Mouse (Mus musculus): ENCODE data around the gene Gtpbp6.
A peak's percentile ranks its signal among the peaks of the same experiment; 100 is the strongest.
"Not testable (repeated sequence)": the region's sequence is repeated elsewhere in the genome, so short reads cannot be mapped to it uniquely, and the experiment has no call there.

Gene Gtpbp6

DNA sequence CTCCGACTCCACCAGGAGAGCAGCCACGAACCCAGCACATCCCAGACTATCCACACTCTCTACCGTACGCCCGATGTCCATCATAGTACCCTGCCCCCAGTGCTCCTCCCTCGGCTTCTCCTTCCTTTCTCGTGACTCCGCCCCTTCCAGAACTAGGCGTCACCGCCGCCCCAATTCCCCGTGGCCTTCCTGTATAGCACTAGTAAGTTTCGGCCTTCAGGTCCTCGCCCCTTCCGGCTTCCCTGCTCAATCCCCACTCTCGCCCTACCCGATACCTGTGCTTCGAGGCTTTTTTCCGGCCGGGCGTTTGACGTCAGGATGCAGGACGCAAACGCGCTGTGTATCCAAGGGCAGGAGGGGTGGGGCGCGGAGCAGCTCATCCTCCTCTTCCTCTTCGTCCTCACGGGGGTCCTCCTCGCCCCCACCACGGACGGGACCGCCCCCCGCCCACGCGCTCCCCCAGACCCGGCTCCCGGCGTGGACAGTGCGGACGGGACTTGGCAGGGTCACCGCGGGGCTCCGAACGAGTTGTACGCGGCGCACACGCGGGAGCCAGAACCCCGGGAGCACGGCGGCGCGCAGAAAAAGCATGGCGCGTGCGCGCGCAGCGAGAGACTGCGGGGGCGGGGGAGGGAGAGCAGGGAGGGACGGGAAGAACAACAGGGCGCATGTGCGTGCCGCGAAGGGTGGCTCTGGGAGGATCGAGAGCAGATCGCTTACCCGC lies at the start of gene Gtpbp6:
Gene Gtpbp6 (minus strand): TSS at position 617 of the 724 bp plus-strand sequence.
- DNase-seq (ENCODE audit: low read depth, low spot score): peak; percentile 96

- no peak for DNase-seq (ENCODE audit: low read depth, low spot score)
These were observed 35.0 kb upstream of the Gtpbp6 start for GRCm38 (mm10) chr5:110143007-110143406.

DNA sequence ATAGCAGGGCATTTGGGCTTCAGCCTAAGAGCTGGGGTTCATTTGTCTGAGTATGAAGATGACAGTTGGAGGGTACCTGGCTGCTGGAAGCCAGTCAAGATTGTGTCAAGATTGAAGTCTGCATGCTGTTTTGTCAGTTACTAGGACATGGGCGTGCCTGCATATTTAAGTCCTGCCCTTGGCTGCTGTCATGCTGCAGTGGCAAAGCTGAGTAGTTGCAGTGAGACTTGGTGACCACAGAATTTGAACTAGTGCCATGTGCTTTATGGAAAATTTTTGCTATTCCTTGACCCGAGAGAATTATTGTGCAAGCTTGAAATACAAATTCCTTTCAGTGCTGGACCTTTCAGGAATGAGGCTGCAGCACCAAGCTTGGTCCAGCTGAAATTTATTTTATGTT lies 34.3 kb upstream of the Gtpbp6 start:
- DNase-seq (ENCODE audit: low read depth, low spot score): no peak

- DNase-seq (ENCODE audit: low read depth, low spot score): no peak
These were observed 32.4 kb upstream of the Gtpbp6 start for GRCm38 (mm10) chr5:110140424-110140823.

DNA sequence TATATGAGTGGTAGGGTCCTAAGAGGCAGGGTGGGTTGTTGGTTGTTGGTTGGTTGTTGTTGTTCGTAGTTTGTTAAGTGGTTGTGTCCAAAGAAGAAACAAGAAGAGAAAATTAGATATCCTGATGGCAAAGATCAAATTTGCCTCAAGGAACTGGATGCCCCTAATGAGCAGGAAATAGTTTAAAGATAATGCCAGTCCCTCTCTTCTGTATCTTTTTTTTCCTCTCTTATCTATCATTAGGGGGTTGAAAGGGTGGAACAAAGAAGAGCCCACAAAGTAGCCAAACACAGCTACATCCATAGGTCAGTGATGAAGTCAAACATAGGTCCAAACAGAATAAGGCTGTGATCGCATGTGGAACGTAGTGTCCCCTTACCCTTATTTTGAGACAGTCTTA lies 31.3 kb upstream of the Gtpbp6 start:
- no peak for DNase-seq (ENCODE audit: low read depth, low spot score)

- no peak for DNase-seq (ENCODE audit: low read depth, low spot score)
These were observed 29.8 kb upstream of the Gtpbp6 start for GRCm38 (mm10) chr5:110137816-110138215.

GRCm38 (mm10) chr5:110136087-110136464 lies 28.1 kb upstream of the Gtpbp6 start:
- no peak for DNase-seq (ENCODE audit: low read depth, low spot score)

GRCm38 (mm10) chr5:110135293-110136086 lies 27.5 kb upstream of the Gtpbp6 start, which contains the start of gene Chfr:
Gene Chfr, plus strand, starts transcription at chr5:110135842.
- DNase-seq (ENCODE audit: low read depth, low spot score): peak; percentile 94

DNA sequence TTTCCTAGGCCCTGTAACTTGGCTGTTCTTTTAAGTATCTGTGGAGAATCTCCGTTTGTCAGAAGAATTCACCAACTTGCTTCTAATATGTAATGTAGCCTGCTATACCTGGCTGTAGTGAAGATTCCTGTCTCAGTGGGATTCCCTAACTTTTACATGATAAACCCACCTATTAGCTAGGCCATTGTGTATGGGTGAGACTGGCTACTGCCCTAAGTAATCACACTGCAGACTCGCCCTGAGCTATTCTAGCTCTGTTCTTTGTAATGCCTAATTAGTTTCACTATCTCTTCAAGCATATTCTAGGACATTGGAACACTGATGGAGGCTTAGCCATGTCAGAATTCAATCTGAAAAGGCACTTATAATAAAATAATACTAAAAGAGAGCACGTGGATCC lies 14.4 kb upstream of the Gtpbp6 start:
- not testable (repeated sequence) for DNase-seq (ENCODE audit: low read depth, low spot score)

GRCm38 (mm10) chr5:110109991-110110441 lies 2.0 kb upstream of the Gtpbp6 start, which contains the start of gene Zfp605:
Gene Zfp605, plus strand, starts transcription at chr5:110110092.
- peak; percentile 72 for DNase-seq (ENCODE audit: low read depth, low spot score)

GRCm38 (mm10) chr5:110108305-110108628 lies 270 bp upstream of the Gtpbp6 start:
- DNase-seq (ENCODE audit: low read depth, low spot score): no peak

DNA sequence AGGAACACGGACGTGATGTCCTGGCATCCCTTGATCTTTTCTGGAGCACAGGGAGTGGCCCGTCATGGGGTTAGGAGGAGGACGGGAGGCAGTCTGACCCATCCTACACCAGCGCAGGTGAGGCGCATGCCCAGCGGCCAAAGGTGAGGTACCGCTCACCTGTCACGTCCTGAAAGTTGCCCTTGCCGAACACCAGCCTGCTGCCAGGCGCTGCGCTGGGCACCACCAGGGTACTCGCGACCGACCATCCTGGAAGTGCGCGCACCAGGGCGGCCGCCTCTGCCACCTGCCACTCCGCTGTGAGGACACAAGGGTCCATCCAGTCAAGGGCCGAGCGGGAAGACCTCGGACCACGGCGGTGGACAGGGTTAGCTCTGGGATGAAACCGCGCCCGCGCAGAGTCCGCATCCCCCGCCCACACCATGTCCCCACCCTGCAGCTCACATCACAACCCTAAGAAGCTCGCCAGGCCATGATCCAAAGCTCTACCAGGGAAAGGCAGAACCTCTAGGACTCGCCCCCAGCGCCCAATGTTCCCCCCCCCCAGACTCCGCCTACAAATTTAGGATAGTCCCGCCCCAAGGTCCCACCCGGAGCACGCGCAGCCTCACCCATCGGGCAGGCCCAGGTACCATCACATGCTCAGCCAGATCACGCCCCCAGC lies 964 bp downstream of the Gtpbp6 start:
- no peak for DNase-seq (ENCODE audit: low read depth, low spot score)

- no peak for DNase-seq (ENCODE audit: low read depth, low spot score)
These were observed 1.7 kb downstream of the Gtpbp6 start for GRCm38 (mm10) chr5:110106140-110106871.

GRCm38 (mm10) chr5:110104616-110105380 lies 3.2 kb downstream of the Gtpbp6 start:
- DNase-seq (ENCODE audit: low read depth, low spot score): no peak

- no peak for DNase-seq (ENCODE audit: low read depth, low spot score)
These were observed 3.9 kb downstream of the Gtpbp6 start for GRCm38 (mm10) chr5:110103901-110104615.

DNA sequence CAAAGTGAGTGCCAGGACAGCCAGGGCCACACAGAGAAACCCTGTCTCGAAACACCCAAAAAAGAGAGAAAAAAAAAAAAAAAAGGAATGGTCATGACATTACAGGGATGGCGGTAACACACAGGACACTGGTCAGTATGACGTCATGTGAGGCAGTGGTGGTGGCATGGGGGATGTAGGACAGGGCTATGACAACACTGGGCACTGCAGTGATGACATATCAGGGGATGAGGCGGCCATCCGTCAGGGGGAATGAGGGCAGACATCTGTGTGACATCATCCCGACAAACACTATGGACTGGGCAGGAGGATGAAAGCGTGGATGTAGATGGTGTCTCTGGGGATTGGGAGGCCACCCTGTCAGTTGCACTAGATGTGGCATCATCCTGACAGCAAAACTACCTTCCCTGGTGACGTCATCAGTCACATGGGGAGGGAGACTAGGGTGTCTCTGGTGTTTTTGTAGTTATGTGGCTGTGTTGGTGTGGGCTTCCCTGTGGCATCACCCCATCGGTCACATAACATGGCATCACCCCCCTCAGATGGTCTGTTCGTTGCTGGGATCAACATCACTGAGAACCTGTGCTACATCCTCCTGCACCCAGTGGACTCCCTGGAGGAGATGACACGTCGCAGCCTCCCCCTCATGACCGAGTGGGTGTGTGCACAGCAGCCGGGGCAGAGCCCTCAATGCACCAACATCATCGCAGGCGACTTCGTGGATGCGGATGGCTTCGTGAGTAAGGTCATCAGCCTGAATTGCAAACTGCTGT lies 5.0 kb downstream of the Gtpbp6 start:
- no peak for DNase-seq (ENCODE audit: low read depth, low spot score)

- DNase-seq (ENCODE audit: low read depth, low spot score): no peak
These were observed 5.6 kb downstream of the Gtpbp6 start for GRCm38 (mm10) chr5:110102429-110102828.

GRCm38 (mm10) chr5:110101716-110102347 lies 6.2 kb downstream of the Gtpbp6 start:
- no peak for DNase-seq (ENCODE audit: low read depth, low spot score)

All from WW6 (cell line).